Mouse (Mus musculus) small intestine, adult 2 months (tissue): ENCODE data around the gene Man1c1. TPM values are rescaled to one million over a fixed set of nuclear protein-coding genes. Genes with fewer than 3 reads are reported as not detected.

Source experiments
- H3K27ac ChIP-seq: fragments of 200-500 bp; 2 replicates; pipeline ENCODE4 v1.5.1; 2012; ENCODE audit warnings: low read depth, low read length, control low read depth, inconsistent platforms; ENCODE audit not compliant: insufficient read depth
- H3K27me3 ChIP-seq: fragments of 200-500 bp; 2 replicates; pipeline ENCODE4 v1.6.1; 2012; ENCODE audit warnings: mild to moderate bottlenecking, moderate library complexity, low read length, inconsistent platforms; ENCODE audit not compliant: control insufficient read depth, insufficient read depth
- H3K36me3 ChIP-seq: fragments of 200-500 bp; 2 replicates; pipeline ENCODE4 v1.6.1; 2012; ENCODE audit warnings: mild to moderate bottlenecking, low read length, control low read depth, inconsistent platforms; ENCODE audit not compliant: control insufficient read depth, insufficient read depth
- H3K4me1 ChIP-seq: fragments of 200-500 bp; 2 replicates; pipeline ENCODE4 v1.6.1; 2012; ENCODE audit warnings: low read length, inconsistent platforms, mixed read lengths; ENCODE audit not compliant: control insufficient read depth, insufficient read depth, insufficient read length
- H3K4me3 ChIP-seq: fragments of 200-500 bp; 2 replicates; pipeline ENCODE4 v1.5.1; 2012; ENCODE audit warnings: low read depth, mild to moderate bottlenecking, control low read depth, inconsistent platforms, low read length, moderate library complexity
- CTCF ChIP-seq: fragments of 200-500 bp; IDR thresholded peaks from 2 replicates; pipeline ENCODE4 v1.5.1; 2012; ENCODE audit warnings: low read depth, mild to moderate bottlenecking, control low read depth, inconsistent platforms, low read length, moderate library complexity, mixed read lengths; ENCODE audit not compliant: insufficient replicate concordance, insufficient read length; ENCODE audit errors: extremely low read depth
- POLR2A ChIP-seq: fragments of 200-500 bp; IDR thresholded peaks from 2 replicates; pipeline ENCODE4 v1.6.1; 2012; ENCODE audit warnings: low read depth, mild to moderate bottlenecking, control low read depth, inconsistent platforms, low read length, moderate library complexity
- WGBS: fragments of 180-500 bp; shearing (Covaris S2); methylation state at CpG from one replicate; pipeline ENCODE4 v1.1.7; 2018; 5-methylcytosine and 5-hydroxymethylcytosine counted together
- polyA plus RNA-seq: library from polyadenylated mRNA; depleted of rRNA; stranded (reverse); fragments of >200 nt; gene quantifications from 2 replicates; pipeline ENCODE4 v1.2.3, GENCODE M21; 2012

Gene Man1c1
- polyA plus RNA-seq, 1 experiment: 3.7 TPM

DNA sequence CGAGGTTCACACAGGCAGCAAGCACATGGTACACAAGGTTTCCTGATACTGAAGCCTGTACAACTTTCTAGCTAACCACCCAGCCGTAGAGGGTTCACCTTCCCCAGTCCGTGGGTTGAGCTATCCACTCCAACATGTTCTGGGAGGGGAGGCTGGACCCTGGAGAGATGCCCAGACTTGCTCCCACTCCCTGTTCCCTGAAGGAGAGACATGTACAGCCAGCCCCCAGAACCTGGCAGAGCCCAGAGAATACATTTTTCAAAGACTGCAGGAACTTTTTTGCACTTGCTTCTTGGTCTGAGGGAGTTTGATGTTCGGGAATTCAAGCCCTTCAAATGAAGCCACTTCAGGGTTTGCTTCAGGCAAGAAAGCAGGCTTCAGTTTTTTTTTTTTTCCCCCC, 77.7 kb downstream of the Man1c1 start:
- Histone ChIP-seq H3K4me1 (peaks cover 4% of the 10 kb centered on the region; the same call in 1 of the 2 replicates), H3K27me3 (no peaks in the 10 kb centered on the region), H3K4me3 (no peak overlapping the region), H3K27ac (no peak overlapping the region), H3K36me3 (no peaks in the 10 kb centered on the region)
- 72% methylated on average over 4 of the region's 4 CpGs for WGBS
- TF ChIP-seq POLR2A: no peak
- TF ChIP-seq CTCF: no peak

DNA sequence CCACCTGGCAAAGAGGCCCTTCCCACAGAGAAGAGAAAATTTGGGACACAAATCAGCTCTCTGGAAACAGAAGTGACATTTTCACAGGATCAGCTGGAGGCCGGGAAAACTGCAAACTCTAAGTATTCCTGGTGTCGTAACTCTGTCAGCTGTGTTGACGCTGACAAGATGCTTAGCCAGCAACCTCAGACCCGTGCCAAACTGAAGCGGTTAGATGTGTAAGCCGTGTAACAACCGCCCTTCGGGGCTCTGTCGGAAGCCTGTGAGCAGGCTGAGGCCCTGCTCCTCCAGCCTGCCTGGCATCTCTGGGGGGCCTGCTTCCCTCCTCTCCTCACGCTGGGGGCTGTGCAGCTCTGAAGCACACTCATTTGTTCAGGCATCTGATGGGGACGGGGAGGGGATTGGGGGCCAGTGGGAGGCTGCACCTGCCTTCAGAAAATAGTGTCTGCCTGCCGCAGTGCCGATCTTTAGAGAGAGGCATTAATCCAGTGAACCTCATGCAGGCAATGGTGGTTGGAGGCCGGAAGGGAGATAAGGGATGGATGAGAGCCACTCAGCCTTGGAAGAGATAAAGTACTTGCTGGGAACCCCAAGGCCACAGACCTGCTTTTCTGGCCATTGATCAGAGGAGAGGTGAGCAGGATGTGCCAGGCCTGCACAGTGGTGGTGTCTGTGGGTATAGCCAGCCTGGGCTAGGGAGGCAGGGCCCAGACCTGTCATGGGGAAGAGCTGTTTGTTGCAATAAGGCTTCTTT, 79.8 kb downstream of the Man1c1 start:
- no peak overlapping the region for H3K27ac ChIP-seq

DNA sequence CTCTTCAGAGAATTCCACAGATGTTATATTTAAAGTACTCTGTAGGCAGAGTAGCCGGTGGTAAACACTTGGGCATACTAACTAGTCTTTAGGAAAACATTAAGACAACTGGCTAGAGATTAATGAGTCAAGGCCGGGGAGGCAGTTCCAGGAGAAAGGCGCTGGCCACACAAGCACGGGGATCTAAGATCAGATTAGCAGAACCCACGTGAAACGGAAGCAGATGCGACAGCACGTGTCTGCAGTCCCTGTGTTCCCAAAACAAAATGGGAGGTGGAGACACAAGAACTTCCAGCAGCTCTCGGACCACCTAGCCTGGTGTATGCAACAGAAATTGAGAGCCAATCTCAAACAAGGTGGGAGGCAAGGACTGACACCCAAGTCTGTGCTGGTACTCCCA, 82.4 kb downstream of the Man1c1 start:
- no peak overlapping the region for H3K4me3 ChIP-seq
- no peaks in the 10 kb centered on the region for H3K27me3 ChIP-seq
- no peaks in the 10 kb centered on the region for H3K36me3 ChIP-seq
- WGBS: 56% methylated on average over 9 of the region's 9 CpGs
- H3K27ac ChIP-seq: no peak overlapping the region
- no peaks in the 10 kb centered on the region for H3K4me1 ChIP-seq
- no peak for TF ChIP-seq CTCF

More for the DNA sequence above, 79.8 kb downstream of the Man1c1 start:
- TF ChIP-seq POLR2A (no peak), CTCF (no peak)
- WGBS: 47% methylated on average over 14 of the region's 14 CpGs
- Histone ChIP-seq H3K4me1 (peaks cover 4% of the 10 kb centered on the region; the same call in 1 of the 2 replicates), H3K4me3 (no peak overlapping the region), H3K27me3 (no peaks in the 10 kb centered on the region), H3K36me3 (no peaks in the 10 kb centered on the region)

DNA sequence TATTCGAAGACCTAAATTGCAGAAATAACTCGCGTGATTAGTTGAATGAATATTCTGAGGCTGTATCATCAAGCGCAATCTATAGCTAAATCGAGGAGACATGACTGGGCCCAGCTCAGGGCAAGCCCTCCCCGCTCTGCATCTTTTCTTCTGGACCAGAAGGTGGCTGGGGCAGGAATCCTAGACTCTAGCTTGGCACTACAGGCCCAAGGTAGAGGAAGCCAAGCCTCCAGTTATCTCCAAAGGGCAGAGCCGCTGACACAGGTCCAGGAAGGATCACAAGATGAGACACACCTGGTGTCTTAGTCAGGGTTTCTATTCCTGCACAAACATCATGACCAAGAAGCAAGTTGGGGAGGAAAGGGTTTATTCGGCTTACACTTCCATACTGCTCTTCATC, 83.8 kb downstream of the Man1c1 start:
- no peaks in the 10 kb centered on the region for H3K27me3 ChIP-seq
- no peaks in the 10 kb centered on the region for H3K36me3 ChIP-seq

DNA sequence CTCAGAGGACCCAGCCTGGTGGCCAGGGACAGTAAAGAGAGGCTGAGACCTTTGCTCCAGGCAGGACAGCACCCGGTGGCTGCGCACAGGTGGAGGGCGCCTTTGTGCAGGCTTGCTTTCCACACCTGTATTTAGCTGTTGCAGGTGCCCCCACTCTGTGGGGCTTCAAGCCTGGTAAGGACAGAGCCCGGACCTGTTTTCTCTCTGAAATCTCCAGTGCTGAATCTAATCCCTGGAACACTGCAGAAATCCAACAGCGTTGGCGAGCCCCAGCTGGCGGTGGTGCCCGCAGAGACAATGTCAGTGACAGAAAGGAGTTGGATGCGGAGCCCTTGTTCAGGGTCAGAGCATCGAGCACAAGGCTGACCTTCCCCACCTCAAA, 84.6 kb downstream of the Man1c1 start:
- TF ChIP-seq POLR2A (no peak), CTCF (no peak)
- WGBS: 83% methylated on average over 10 of the region's 10 CpGs
- H3K27ac ChIP-seq: no peak overlapping the region
- no peak overlapping the region for H3K4me3 ChIP-seq
- H3K4me1 ChIP-seq: no peaks in the 10 kb centered on the region
- H3K27me3 ChIP-seq: no peaks in the 10 kb centered on the region
- H3K36me3 ChIP-seq: no peaks in the 10 kb centered on the region

More for the DNA sequence above, 83.8 kb downstream of the Man1c1 start:
- Histone ChIP-seq H3K4me1 (no peaks in the 10 kb centered on the region), H3K4me3 (no peak overlapping the region), H3K27ac (no peak overlapping the region)
- TF ChIP-seq POLR2A (no peak), CTCF (no peak)
- 92% methylated on average over 8 of the region's 8 CpGs for WGBS

DNA sequence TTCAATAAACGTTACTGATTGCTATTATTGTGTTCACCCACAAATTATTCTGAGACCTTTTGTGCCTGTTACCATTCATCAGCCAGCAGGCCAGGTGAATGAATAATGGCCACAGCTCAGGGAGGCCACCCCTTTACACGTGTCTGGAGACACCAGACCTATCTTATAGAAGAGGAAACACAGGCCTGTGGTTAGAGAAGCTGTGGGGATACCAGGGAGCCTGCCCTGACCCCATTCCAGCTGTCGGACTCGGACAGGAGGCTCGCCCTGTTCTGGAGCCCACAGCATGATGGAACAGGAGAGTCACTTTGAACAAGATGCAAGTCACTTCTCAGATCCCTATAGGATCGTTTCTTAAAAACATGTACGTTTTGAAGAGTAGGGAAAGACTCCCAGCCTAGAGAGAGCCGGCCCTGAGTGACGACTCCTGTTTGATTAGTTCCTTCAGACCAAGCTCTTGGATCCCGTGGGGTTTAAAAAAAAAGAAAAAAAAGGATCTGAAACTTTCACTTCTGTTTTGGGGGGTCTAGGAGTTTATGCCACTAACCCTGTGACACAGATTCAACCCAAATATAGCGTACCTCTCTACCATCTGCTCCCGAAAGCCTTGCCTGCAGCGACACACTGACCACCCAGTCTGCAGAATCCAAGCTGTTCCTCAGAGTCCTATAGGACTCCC, 85.1 kb downstream of the Man1c1 start:
- WGBS: 74% methylated on average over 13 of the region's 13 CpGs
- H3K4me3 ChIP-seq: no peak overlapping the region
- no peaks in the 10 kb centered on the region for H3K27me3 ChIP-seq
- H3K4me1 ChIP-seq: no peaks in the 10 kb centered on the region
- no peak overlapping the region for H3K27ac ChIP-seq
- H3K36me3 ChIP-seq: no peaks in the 10 kb centered on the region
- TF ChIP-seq CTCF: no peak
- no peak for TF ChIP-seq POLR2A

DNA sequence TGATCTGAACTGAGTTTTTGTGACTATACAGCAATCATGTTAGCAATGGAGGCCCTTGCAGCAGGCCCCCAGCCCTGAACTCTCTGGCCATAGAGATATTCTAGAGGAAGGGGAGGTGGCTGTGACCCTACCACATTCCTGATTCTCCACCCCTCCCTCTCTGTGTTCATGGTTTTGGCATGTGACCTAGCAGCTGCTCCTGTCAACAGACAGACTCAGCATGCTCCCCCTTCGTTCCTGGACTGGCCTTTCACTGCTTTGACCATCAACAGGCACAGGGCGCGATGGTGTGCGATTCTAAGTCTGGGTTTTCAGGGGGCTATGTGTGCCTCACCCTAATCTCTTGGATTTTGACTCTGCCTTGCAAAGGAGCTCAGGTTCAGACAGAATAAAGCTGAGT, 86.3 kb downstream of the Man1c1 start:
- H3K27ac ChIP-seq: no peak overlapping the region
- 90% methylated on average over 4 of the region's 4 CpGs for WGBS
- H3K27me3 ChIP-seq: no peaks in the 10 kb centered on the region
- H3K4me1 ChIP-seq: no peaks in the 10 kb centered on the region
- H3K36me3 ChIP-seq: no peaks in the 10 kb centered on the region
- H3K4me3 ChIP-seq: no peak overlapping the region
- TF ChIP-seq POLR2A: no peak
